Mouse (Mus musculus): Measurements from ENCODE around the gene Arpp21. TPM values are rescaled to one million over a fixed set of nuclear protein-coding genes. Genes with fewer than 3 reads are reported as not detected.
A peak's percentile ranks its signal among the peaks of the same experiment; 100 is the strongest.

Gene Arpp21
- total and polyA plus RNA-seq, 2 experiments = 0.28 TPM; not detected in 1

DNA sequence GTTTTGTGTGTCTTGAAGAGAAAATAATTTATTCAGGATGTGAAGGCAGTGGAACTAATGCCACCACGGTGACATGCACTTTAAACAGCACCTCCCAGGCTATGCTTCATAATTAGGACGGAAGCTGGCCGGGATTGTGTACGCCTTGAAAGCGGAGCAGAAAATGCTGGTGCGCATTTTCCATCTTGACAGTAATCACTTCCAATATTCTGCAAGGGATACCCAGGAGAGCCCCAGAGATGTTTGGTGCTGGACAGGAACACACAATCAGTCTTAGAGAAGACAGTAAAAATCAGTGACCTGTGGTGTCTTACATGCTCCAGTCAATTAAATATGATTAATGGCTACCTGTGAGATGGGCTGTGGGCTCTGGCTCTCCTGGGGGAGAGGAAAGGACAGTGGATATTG lies 112.3 kb downstream of the Arpp21 start:
- no peak for TF ChIP-seq POLR2A (IDR thresholded peaks at IDR 0.05; ENCODE audit: extremely low read depth, insufficient read depth, low read length)
- TF ChIP-seq CTCF (IDR thresholded peaks at IDR 0.05; ENCODE audit: low read depth, low read length) = no peak
- H3K27ac ChIP-seq (replicated peaks; ENCODE audit: insufficient read depth, low read depth, low read length) = no peak overlapping the region
- H3K4me3 ChIP-seq (ENCODE audit: insufficient read depth, low read depth, low read length) = no peak overlapping the region
- peak; percentile 28 for DNase-seq (ENCODE audit: extremely low read depth, low read depth, low spot score)
- H3K79me2 ChIP-seq (ENCODE audit: control insufficient read depth, insufficient read depth, low read length) = no peaks in the 10 kb centered on the region
- H3K36me3 ChIP-seq (ENCODE audit: control insufficient read depth, insufficient read depth, low read length) = no peaks in the 10 kb centered on the region
- WGBS = 68% methylated on average over 6 of the region's 6 CpGs
- H3K4me1 ChIP-seq (ENCODE audit: control insufficient read depth, insufficient read depth, low read length) = peaks cover 3% of the 10 kb centered on the region; the same call in 1 of the 2 replicates
- no peak overlapping the region for H3K9ac ChIP-seq (ENCODE audit: low read depth, low read length)
- H3K27me3 ChIP-seq (ENCODE audit: control insufficient read depth, insufficient read depth, low read length) = peaks cover 2% of the 10 kb centered on the region; the same call in 1 of the 2 replicates

DNA sequence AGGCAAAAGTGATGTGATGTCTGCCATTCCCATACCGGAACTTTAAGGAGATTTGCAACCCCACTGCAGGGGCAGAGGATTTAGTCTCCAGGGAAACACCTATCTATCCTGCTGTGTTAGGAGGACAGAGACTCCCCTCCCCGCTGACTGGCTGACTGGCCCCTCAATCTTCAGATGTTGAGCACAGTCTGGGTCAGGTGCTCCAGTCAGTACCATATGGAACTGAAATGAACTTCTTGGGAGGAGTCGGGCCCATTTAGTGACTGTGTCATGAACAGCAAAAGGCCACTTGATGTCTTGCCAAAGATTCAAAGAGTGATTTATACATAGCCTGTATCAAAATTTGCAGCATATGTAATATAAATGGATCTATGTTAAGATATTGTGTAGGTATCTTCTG lies 116.2 kb downstream of the Arpp21 start:
- Histone ChIP-seq H3K79me2 (ENCODE audit: control insufficient read depth, insufficient read depth, low read length) (no peaks in the 10 kb centered on the region), H3K27ac (replicated peaks; ENCODE audit: insufficient read depth, low read depth, low read length) (no peak overlapping the region), H3K4me3 (ENCODE audit: insufficient read depth, low read depth, low read length) (no peak overlapping the region), H3K36me3 (ENCODE audit: control insufficient read depth, insufficient read depth, low read length) (no peaks in the 10 kb centered on the region), H3K9ac (ENCODE audit: low read depth, low read length) (no peak overlapping the region), H3K27me3 (ENCODE audit: control insufficient read depth, insufficient read depth, low read length) (peaks cover 6% of the 10 kb centered on the region; the same call in 1 of the 2 replicates), H3K4me1 (ENCODE audit: control insufficient read depth, insufficient read depth, low read length) (peaks cover 3% of the 10 kb centered on the region)
- WGBS = 38% methylated on average over 3 of the region's 3 CpGs
- no peak for DNase-seq (ENCODE audit: extremely low read depth, low read depth, low spot score)
- TF ChIP-seq CTCF (IDR thresholded peaks at IDR 0.05; ENCODE audit: low read depth, low read length) = no peak
- TF ChIP-seq POLR2A (IDR thresholded peaks at IDR 0.05; ENCODE audit: extremely low read depth, insufficient read depth, low read length) = no peak

DNA sequence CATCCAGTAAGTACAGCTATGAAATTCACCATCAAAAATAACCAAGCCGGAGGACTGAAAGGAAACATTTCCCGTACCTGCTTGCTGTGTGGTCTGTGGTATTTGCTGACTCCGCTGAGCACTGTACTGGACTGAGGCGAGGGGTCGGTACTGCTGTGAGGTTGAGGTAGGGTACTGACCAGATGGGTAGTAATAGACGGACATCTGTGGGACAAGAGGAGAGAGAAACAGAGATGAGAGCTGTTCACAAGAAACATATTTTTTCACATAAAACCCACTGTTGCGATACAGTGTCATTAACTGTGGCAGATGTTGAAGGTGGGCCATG lies 116.7 kb downstream of the Arpp21 start:
- Histone ChIP-seq H3K36me3 (ENCODE audit: control insufficient read depth, insufficient read depth, low read length) (no peaks in the 10 kb centered on the region), H3K27ac (replicated peaks; ENCODE audit: insufficient read depth, low read depth, low read length) (no peak overlapping the region), H3K4me1 (ENCODE audit: control insufficient read depth, insufficient read depth, low read length) (peaks cover 3% of the 10 kb centered on the region), H3K79me2 (ENCODE audit: control insufficient read depth, insufficient read depth, low read length) (no peaks in the 10 kb centered on the region), H3K9ac (ENCODE audit: low read depth, low read length) (no peak overlapping the region), H3K27me3 (ENCODE audit: control insufficient read depth, insufficient read depth, low read length) (peaks cover 6% of the 10 kb centered on the region; the same call in 1 of the 2 replicates), H3K4me3 (ENCODE audit: insufficient read depth, low read depth, low read length) (no peak overlapping the region)
- DNase-seq (ENCODE audit: extremely low read depth, low read depth, low spot score) = no peak
- 17% methylated on average over 7 of the region's 7 CpGs for WGBS
- TF ChIP-seq POLR2A (IDR thresholded peaks at IDR 0.05; ENCODE audit: extremely low read depth, insufficient read depth, low read length) (no peak), CTCF (IDR thresholded peaks at IDR 0.05; ENCODE audit: low read depth, low read length) (no peak)

DNA sequence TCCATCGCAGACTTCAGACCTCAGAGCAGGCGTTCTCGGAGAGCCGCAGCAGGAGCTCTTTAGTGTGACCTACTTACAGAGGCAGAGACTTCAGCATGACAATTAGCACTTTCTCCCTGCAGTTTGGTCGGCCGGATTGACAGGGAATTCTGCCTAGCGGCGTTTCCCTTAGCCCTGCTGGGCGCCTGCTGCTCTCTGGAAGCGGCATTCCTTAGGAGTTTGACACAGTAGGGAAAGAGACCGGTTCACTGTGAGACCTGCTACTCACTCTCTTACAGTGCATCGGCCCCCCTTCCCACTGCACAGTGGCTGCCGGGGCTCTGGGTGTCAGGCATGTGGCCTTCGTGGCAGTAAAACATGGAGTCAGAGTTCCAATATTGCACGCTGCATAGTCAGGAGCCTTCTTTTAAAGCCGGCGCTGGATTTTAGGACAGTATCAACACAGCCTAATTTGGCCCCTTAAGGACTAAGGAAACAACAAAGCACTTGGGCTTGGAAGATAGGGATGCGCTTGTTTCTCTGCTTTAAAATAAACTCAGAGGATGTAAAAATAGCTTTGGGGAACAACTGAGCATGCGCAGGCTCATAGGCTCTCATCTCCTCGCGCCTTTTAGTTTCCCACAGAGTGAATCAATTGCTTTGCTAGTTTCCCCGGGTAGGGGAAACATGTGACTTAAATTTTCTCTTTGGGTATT lies 117.2 kb downstream of the Arpp21 start:
- peaks cover 6% of the 10 kb centered on the region; the same call in 1 of the 2 replicates for H3K27me3 ChIP-seq (ENCODE audit: control insufficient read depth, insufficient read depth, low read length)
- no peak overlapping the region for H3K9ac ChIP-seq (ENCODE audit: low read depth, low read length)
- H3K36me3 ChIP-seq (ENCODE audit: control insufficient read depth, insufficient read depth, low read length) = no peaks in the 10 kb centered on the region
- H3K79me2 ChIP-seq (ENCODE audit: control insufficient read depth, insufficient read depth, low read length) = no peaks in the 10 kb centered on the region
- 6% methylated on average over 22 of the region's 22 CpGs for WGBS
- peaks cover 3% of the 10 kb centered on the region for H3K4me1 ChIP-seq (ENCODE audit: control insufficient read depth, insufficient read depth, low read length)
- no peak for TF ChIP-seq CTCF (IDR thresholded peaks at IDR 0.05; ENCODE audit: low read depth, low read length)
- TF ChIP-seq POLR2A (IDR thresholded peaks at IDR 0.05; ENCODE audit: extremely low read depth, insufficient read depth, low read length) = no peak
- DNase-seq (ENCODE audit: extremely low read depth, low read depth, low spot score) = no peak
- no peak overlapping the region for H3K4me3 ChIP-seq (ENCODE audit: insufficient read depth, low read depth, low read length)
- H3K27ac ChIP-seq (replicated peaks; ENCODE audit: insufficient read depth, low read depth, low read length) = no peak overlapping the region

DNA sequence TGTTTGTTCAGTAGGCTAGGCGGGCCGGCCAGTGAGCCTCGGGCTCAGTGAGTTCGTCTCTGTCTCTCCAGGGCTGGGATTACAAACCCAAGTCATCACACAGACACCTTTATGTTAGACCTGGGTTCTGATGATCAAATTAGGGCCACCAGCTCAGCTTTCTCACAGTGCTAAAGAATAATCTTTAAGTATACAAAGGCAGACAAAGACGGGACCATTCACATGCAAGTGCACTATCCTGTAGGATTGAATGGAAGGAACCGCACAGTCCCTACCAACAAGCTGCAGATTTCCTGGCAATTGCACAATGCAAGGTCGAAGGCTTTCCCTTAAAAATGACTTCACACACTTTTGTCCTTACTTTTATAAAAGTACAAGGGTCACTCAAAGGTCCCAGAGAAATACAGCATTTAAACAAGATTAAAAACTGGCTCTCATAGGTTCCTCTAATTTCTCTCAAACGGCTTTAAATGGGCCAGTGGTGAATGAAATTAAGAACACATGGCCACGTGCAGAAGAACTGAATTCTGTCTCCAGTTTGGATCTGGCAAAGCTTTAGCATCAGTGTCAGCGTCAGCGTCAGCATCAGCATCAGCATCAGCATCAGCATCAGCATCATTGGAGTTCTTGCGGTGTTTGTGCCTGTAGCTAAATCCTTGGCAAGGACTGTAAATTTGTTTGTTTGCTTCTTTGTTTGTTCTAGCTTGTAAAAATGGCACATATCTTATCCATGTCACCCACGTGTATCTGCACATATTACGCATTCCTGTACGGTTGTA lies 117.9 kb downstream of the Arpp21 start:
- Histone ChIP-seq H3K27ac (replicated peaks; ENCODE audit: insufficient read depth, low read depth, low read length) (no peak overlapping the region), H3K79me2 (ENCODE audit: control insufficient read depth, insufficient read depth, low read length) (no peaks in the 10 kb centered on the region), H3K4me3 (ENCODE audit: insufficient read depth, low read depth, low read length) (no peak overlapping the region), H3K36me3 (ENCODE audit: control insufficient read depth, insufficient read depth, low read length) (no peaks in the 10 kb centered on the region), H3K9ac (ENCODE audit: low read depth, low read length) (no peak overlapping the region), H3K27me3 (ENCODE audit: control insufficient read depth, insufficient read depth, low read length) (peaks cover 6% of the 10 kb centered on the region; the same call in 1 of the 2 replicates), H3K4me1 (ENCODE audit: control insufficient read depth, insufficient read depth, low read length) (peaks cover 2% of the 10 kb centered on the region)
- DNase-seq (ENCODE audit: extremely low read depth, low read depth, low spot score) = no peak
- 24% methylated on average over 15 of the region's 15 CpGs for WGBS
- TF ChIP-seq POLR2A (IDR thresholded peaks at IDR 0.05; ENCODE audit: extremely low read depth, insufficient read depth, low read length) = no peak
- no peak for TF ChIP-seq CTCF (IDR thresholded peaks at IDR 0.05; ENCODE audit: low read depth, low read length)

DNA sequence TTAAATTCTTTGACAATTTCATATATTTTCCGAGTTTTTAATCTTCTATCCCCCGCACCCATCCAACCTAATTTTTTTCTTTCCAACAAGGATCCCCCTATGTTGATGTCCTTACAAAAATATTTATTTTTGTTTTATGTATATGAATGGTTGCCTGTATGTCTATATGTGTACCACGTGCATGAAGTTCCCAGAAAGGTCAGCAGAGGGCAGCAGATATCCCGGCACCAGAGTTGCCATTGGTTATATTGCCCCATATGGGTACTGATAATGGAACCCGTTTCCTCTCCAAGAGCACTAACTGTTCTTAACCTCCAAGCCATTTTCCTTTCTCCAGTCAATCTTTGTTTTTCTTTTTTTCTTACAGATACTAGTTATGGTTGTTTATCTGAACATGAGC lies 124.1 kb downstream of the Arpp21 start:
- H3K9ac ChIP-seq (ENCODE audit: low read depth, low read length) = no peak overlapping the region
- no peaks in the 10 kb centered on the region for H3K79me2 ChIP-seq (ENCODE audit: control insufficient read depth, insufficient read depth, low read length)
- no peaks in the 10 kb centered on the region for H3K4me1 ChIP-seq (ENCODE audit: control insufficient read depth, insufficient read depth, low read length)
- H3K27me3 ChIP-seq (ENCODE audit: control insufficient read depth, insufficient read depth, low read length) = no peaks in the 10 kb centered on the region
- no peak for DNase-seq (ENCODE audit: extremely low read depth, low read depth, low spot score)
- no peaks in the 10 kb centered on the region for H3K36me3 ChIP-seq (ENCODE audit: control insufficient read depth, insufficient read depth, low read length)
- H3K27ac ChIP-seq (replicated peaks; ENCODE audit: insufficient read depth, low read depth, low read length) = no peak overlapping the region
- no peak overlapping the region for H3K4me3 ChIP-seq (ENCODE audit: insufficient read depth, low read depth, low read length)
- TF ChIP-seq POLR2A (IDR thresholded peaks at IDR 0.05; ENCODE audit: extremely low read depth, insufficient read depth, low read length) (no peak), CTCF (IDR thresholded peaks at IDR 0.05; ENCODE audit: low read depth, low read length) (0 out of 2 replicates have a peak, but pooled peaks have one; percentile 4)
- 90% methylated on average over 5 of the region's 5 CpGs for WGBS

Data from liver, adult 2 months (tissue).